Comparison of ENCODE assay signal across 30 mouse cellular contexts in the genomic region with DNA sequence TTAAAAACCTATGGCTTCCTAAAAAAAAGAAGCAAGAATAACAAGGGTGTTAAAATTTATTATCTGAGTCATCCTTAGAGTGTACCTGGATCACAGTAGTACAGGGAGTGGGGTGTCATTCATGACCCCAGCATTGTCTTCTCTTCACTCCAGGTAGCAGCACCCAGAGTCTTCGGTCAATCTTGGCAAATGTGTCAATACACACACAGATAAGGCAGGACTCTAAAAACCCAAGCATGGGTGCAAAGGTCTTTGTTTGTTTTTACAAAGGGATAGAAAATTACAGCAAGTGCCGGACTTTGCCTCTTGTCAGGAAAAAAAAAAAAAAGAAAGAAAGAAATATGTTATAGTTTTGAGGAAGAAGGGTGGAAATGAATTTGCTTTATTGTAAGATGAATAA. TPM values are rescaled to one million over a fixed set of nuclear protein-coding genes. Genes with fewer than 3 reads are reported as not detected.
"Had no signal": no experiment of that assay in that cellular context is flagged by ENCODE, and none has a peak within 500 bp of the region (broad histone marks: within the 10 kb centered on the region; RNA-seq: fewer than 3 reads in every experiment).

No protein-coding gene starts in this region.

- H3K4me3 ChIP-seq: gastrocnemius, adult 2 months; heart, adult 2 months; heart, embryonic 13.5 days; heart, embryonic 15.5 days; hindbrain, embryonic 10.5 days; hindbrain, embryonic 12.5 days; limb, embryonic 13.5 days; limb, embryonic 15.5 days; liver, embryonic 12.5 days had no signal

- ATAC-seq: hindbrain, embryonic 16.5 days; inflammation-experienced regulatory T-cells, adult 6 months; liver, embryonic 12.5 days had no signal

- H3K4me2 ChIP-seq: heart, embryonic 11.5 days; heart, embryonic 13.5 days; heart, embryonic 15.5 days; hindbrain, embryonic 12.5 days; hindbrain, embryonic 14.5 days; limb, embryonic 13.5 days; limb, embryonic 15.5 days; liver, embryonic 12.5 days had no signal

- H3K36me3 ChIP-seq: heart, embryonic 13.5 days; heart, embryonic 15.5 days; hindbrain, embryonic 10.5 days; hindbrain, embryonic 12.5 days; limb, embryonic 13.5 days; limb, embryonic 15.5 days; liver, embryonic 12.5 days had no signal

- H3K4me1 ChIP-seq: heart, embryonic 13.5 days; heart, embryonic 15.5 days; hindbrain, embryonic 10.5 days; hindbrain, embryonic 12.5 days; limb, embryonic 15.5 days; liver, embryonic 12.5 days had no signal

- DNase-seq: gastrocnemius, adult 2 months; gastrocnemius, postnatal 10 days; gastrocnemius, postnatal 25 days; heart, adult 2 months; heart, postnatal 14 days; heart, postnatal 36 days; kidney, adult 18-20 months; kidney, postnatal 10 days; kidney, postnatal 25 days; layer of hippocampus, adult 9-11 months; layer of hippocampus, postnatal 36 days; left cerebral cortex, postnatal 4 days had no signal

- H3K9ac ChIP-seq: heart, embryonic 13.5 days; heart, embryonic 15.5 days; hindbrain, embryonic 12.5 days; hindbrain, embryonic 14.5 days; limb, embryonic 13.5 days; limb, embryonic 15.5 days; liver, embryonic 12.5 days; liver, embryonic 14.5 days had no signal

- H3K27ac ChIP-seq: gastrocnemius, adult 2 months; heart, adult 2 months; heart, embryonic 13.5 days; heart, embryonic 15.5 days; hindbrain, embryonic 10.5 days; hindbrain, embryonic 12.5 days; hindbrain, embryonic 14.5 days; limb, embryonic 13.5 days; limb, embryonic 15.5 days; liver, embryonic 12.5 days; liver, embryonic 14.5 days had no signal

- H3K27me3 ChIP-seq: heart, embryonic 15.5 days; hindbrain, embryonic 12.5 days; limb, embryonic 15.5 days; liver, embryonic 12.5 days had no signal

- H3K9me3 ChIP-seq: heart, embryonic 15.5 days; hindbrain, embryonic 10.5 days; hindbrain, embryonic 12.5 days; limb, embryonic 15.5 days; liver, embryonic 12.5 days had no signal

RNA-seq across cellular contexts. Expression of a gene that starts 57.3 kb away (rescaled TPM):
- total RNA-seq: gastrocnemius, adult 2 months; gastrocnemius, postnatal 10 days; gastrocnemius, postnatal 25 days; gastrocnemius, postnatal 4 days; granulocyte monocyte progenitor cell, adult 5-6 weeks; heart, adult 2 months; heart, postnatal 14 days; heart, postnatal 36 days had no signal
- polyA plus RNA-seq: heart, embryonic 11.5 days; heart, embryonic 13.5 days; heart, postnatal 0 days; inflammation-experienced regulatory T-cells, adult 6 months; kidney, embryonic 14.5 days; limb, embryonic 11.5 days; limb, embryonic 13.5 days; limb, embryonic 15.5 days; liver, embryonic 12.5 days; liver, embryonic 14.5 days; liver, embryonic 16.5 days had no signal
